Mouse (Mus musculus) CH12.LX (cell line): Measurements from ENCODE around the gene Cdca5.

Experiments
- BHLHE40 ChIP-seq: IDR thresholded peaks from 2 replicates; pipeline ENCODE4 v1.6.1; 2011; ENCODE audit warnings: mild to moderate bottlenecking, low read depth, low read length, improper control_type of control experiment
- CTCF ChIP-seq, 2 experiments: IDR thresholded peaks in 1 of 2; conservative IDR thresholded peaks in 1 of 2; 2 replicates each; pipeline ENCODE4 v1.5.1; 2011 to 2012; ENCODE audit warnings: low read depth in 2 of 2, low read length in 2 of 2, improper control_type of control experiment in 1 of 2, inconsistent platforms in 1 of 2, mild to moderate bottlenecking in 1 of 2, moderate library complexity in 1 of 2
- E2F4 ChIP-seq: IDR thresholded peaks from 2 replicates; pipeline ENCODE4 v1.6.1; 2011; ENCODE audit warnings: low read depth, low read length, improper control_type of control experiment; ENCODE audit not compliant: insufficient replicate concordance
- ELF1 ChIP-seq: IDR thresholded peaks from 2 replicates; pipeline ENCODE4 v1.6.1; 2014; ENCODE audit warnings: low read depth, mild to moderate bottlenecking, inconsistent platforms, low read length, improper control_type of control experiment
- GABPA ChIP-seq: IDR thresholded peaks from 2 replicates; pipeline ENCODE4 v1.6.1; 2012; ENCODE audit warnings: low read depth, low read length, improper control_type of control experiment, inconsistent platforms; ENCODE audit not compliant: insufficient replicate concordance
- ZMIZ1 ChIP-seq: IDR thresholded peaks from 2 replicates; pipeline ENCODE4 v1.6.1; 2012; ENCODE audit warnings: low read depth, mild to moderate bottlenecking, inconsistent platforms, low read length, improper control_type of control experiment

DNA sequence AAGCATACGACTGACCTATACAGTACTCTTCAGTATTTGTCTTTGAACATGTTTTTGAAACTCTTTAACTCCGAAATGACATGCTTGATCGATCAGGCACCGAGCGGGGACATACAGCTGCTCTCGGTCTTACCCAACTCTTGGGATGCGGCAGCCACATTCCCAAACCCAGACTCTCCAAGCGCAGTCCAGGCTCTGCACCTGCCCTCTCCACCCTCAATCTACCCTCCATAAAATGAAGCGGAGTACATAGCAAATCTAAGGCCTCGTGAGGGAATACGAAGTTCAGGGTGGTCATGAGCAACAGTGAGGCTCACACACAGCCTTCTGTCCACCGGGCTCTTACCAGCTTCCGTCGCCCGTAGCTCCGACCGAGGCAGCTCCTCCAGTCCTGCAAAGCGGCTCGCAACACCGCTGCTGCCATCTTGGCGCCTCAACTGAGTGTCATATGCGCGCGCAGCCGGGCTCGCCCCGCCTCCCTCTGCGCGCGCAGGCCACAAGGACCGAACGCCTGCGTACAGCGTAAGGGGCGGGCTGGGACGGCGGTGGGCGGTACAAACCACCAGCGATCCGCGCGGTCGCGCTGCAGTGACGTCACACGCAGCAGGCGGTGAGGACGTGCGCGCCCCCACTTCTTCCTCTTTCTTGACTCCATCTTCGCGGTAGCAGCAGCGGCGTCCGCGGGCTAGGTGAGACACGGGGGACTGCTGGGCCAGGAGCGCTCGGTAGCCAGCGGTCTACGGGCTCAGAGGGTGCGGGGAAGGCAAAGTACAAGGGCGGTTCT is 27.3 kb upstream of the Cdca5 start, which contains the start of the genes Mrpl49 and Fau:
- TF ChIP-seq BHLHE40: no peak
- TF ChIP-seq CTCF (conservative IDR thresholded peaks at IDR 0.05 in 1 of 2, IDR thresholded peaks at IDR 0.05 in 1 of 2; ENCODE audit: low read depth in 2 of 2, low read length in 2 of 2): no peak
- peak; percentile 90 for TF ChIP-seq ELF1
- TF ChIP-seq ZMIZ1: peak; percentile 96
- TF ChIP-seq GABPA: peak; percentile 17; the same call in 1 of the 2 replicates
- TF ChIP-seq E2F4: peak; percentile 68; the same call in 1 of the 2 replicates
